Comparison of ENCODE assay signal across 8 mouse cellular contexts in genomic region chr9:58489133-58489864, GRCm38 (mm10). TPM values are rescaled to one million over a fixed set of nuclear protein-coding genes. Genes with fewer than 3 reads are reported as not detected.
DNase-seq lines count a peak whose midpoint lies in the region; ATAC-seq and TF ChIP-seq lines count a peak whose summit lies in the region.

No protein-coding gene starts in this region.

- no peak for TF ChIP-seq CTCF in ES-Bruce4 (IDR thresholded peaks at IDR 0.05; ENCODE audit: low read depth, low read length)
- no peak for TF ChIP-seq CTCF in small intestine, adult 2 months (IDR thresholded peaks at IDR 0.05; ENCODE audit: extremely low read depth, insufficient read length, insufficient replicate concordance, low read depth, low read length)

- H3K4me1 ChIP-seq in heart, embryonic 11.5 days (ENCODE audit: control insufficient read depth, insufficient read depth, low read length): peaks cover 13% of the 10 kb centered on the region
- H3K4me1 ChIP-seq in ES-Bruce4 (ENCODE audit: control insufficient read depth, insufficient read depth, low read length): peaks cover 2% of the 10 kb centered on the region
- H3K4me1 ChIP-seq in embryonic facial prominence, embryonic 13.5 days: peaks cover 40% of the 10 kb centered on the region
- H3K4me1 ChIP-seq in limb, embryonic 11.5 days (ENCODE audit: control insufficient read depth, insufficient read depth, low read length): peaks cover 23% of the 10 kb centered on the region
- peaks cover 3% of the 10 kb centered on the region; the same call in 1 of the 2 replicates for H3K4me1 ChIP-seq in small intestine, adult 2 months (ENCODE audit: control insufficient read depth, insufficient read depth, insufficient read length, low read length)

- H3K36me3 ChIP-seq in heart, embryonic 11.5 days (ENCODE audit: control insufficient read depth, insufficient read depth, low read length): no peaks in the 10 kb centered on the region
- no peaks in the 10 kb centered on the region for H3K36me3 ChIP-seq in ES-Bruce4 (ENCODE audit: control insufficient read depth, insufficient read depth, low read length, poor library complexity, severe bottlenecking)
- peaks cover 10% of the 10 kb centered on the region for H3K36me3 ChIP-seq in embryonic facial prominence, embryonic 13.5 days
- H3K36me3 ChIP-seq in limb, embryonic 11.5 days (ENCODE audit: control insufficient read depth, insufficient read depth, low read length): no peaks in the 10 kb centered on the region
- no peaks in the 10 kb centered on the region for H3K36me3 ChIP-seq in small intestine, adult 2 months (ENCODE audit: control insufficient read depth, insufficient read depth, low read length)

- H3K4me3 ChIP-seq in heart, embryonic 11.5 days (ENCODE audit: low read depth, low read length): peak overlapping the region; percentile 64
- H3K4me3 ChIP-seq in ES-Bruce4 (ENCODE audit: low read depth, low read length): peak overlapping the region; percentile 74
- peak overlapping the region; percentile 76 for H3K4me3 ChIP-seq in embryonic facial prominence, embryonic 13.5 days
- H3K4me3 ChIP-seq in limb, embryonic 11.5 days (ENCODE audit: low read depth, low read length): peak overlapping the region; percentile 65
- H3K4me3 ChIP-seq in small intestine, adult 2 months (ENCODE audit: low read depth, low read length): peak overlapping the region; percentile 53

- H3K4me2 ChIP-seq in heart, embryonic 11.5 days: peak overlapping the region; percentile 98
- H3K4me2 ChIP-seq in embryonic facial prominence, embryonic 13.5 days: peak overlapping the region; percentile 93
- peak overlapping the region; percentile 98 for H3K4me2 ChIP-seq in limb, embryonic 11.5 days (ENCODE audit: low read depth, severe bottlenecking)

- TF ChIP-seq EP300 in ES-Bruce4 (IDR thresholded peaks at IDR 0.05; ENCODE audit: insufficient read depth, low read depth, low read length): no peak

- no peak for TF ChIP-seq POLR2A in ES-Bruce4 (IDR thresholded peaks at IDR 0.05; ENCODE audit: insufficient read depth, low read length)
- TF ChIP-seq POLR2A in small intestine, adult 2 months (IDR thresholded peaks at IDR 0.05; ENCODE audit: low read depth, low read length): no peak

- peak overlapping the region; percentile 75 for H3K9ac ChIP-seq in heart, embryonic 11.5 days (ENCODE audit: low read depth, low read length)
- H3K9ac ChIP-seq in ES-Bruce4 (ENCODE audit: low read depth, poor library complexity, severe bottlenecking): peak overlapping the region; percentile 88
- peak overlapping the region; percentile 90 for H3K9ac ChIP-seq in embryonic facial prominence, embryonic 13.5 days
- H3K9ac ChIP-seq in limb, embryonic 11.5 days (ENCODE audit: low read length): peak overlapping the region; percentile 82

- DNase-seq in heart, adult 11 months: no peak
- DNase-seq in limb, embryonic 11.5 days (ENCODE audit: low spot score): peak; percentile 46
- DNase-seq in left cerebral cortex, postnatal 4 days: no peak
- DNase-seq in gastrocnemius, postnatal 4 days (ENCODE audit: low spot score in 2 of 2): no peak

- no peak for ATAC-seq in heart, embryonic 11.5 days (replicated peaks; ENCODE audit: insufficient number of reproducible peaks, low FRiP score, low TSS enrichment)
- no peak; the same call in 1 of the 2 replicates for ATAC-seq in embryonic facial prominence, embryonic 13.5 days (ENCODE audit: insufficient number of reproducible peaks, insufficient read depth, low FRiP score, low TSS enrichment, low read depth)
- 0 out of 2 replicates have a peak, but pooled peaks have one; percentile 40 for ATAC-seq in limb, embryonic 11.5 days (ENCODE audit: insufficient number of reproducible peaks, low FRiP score, low TSS enrichment, low read depth)

- H3K27me3 ChIP-seq in heart, embryonic 11.5 days (ENCODE audit: control insufficient read depth, insufficient read depth, low read length): peaks cover 47% of the 10 kb centered on the region
- H3K27me3 ChIP-seq in ES-Bruce4 (ENCODE audit: control insufficient read depth, insufficient read depth, low read length, poor library complexity, severe bottlenecking): no peaks in the 10 kb centered on the region; the same call in 1 of the 2 replicates
- H3K27me3 ChIP-seq in embryonic facial prominence, embryonic 13.5 days: peaks cover 27% of the 10 kb centered on the region
- H3K27me3 ChIP-seq in limb, embryonic 11.5 days (ENCODE audit: control insufficient read depth, insufficient read depth, low read length): peaks cover 5% of the 10 kb centered on the region; the same call in 1 of the 2 replicates
- H3K27me3 ChIP-seq in small intestine, adult 2 months (ENCODE audit: control insufficient read depth, insufficient read depth, low read length): peaks cover 36% of the 10 kb centered on the region

- 2% methylated on average over 13 of the region's 13 CpGs for WGBS in heart, embryonic 11.5 days (ENCODE audit: insufficient replicate concordance)
- WGBS in embryonic facial prominence, embryonic 13.5 days: 1% methylated on average over 13 of the region's 13 CpGs
- WGBS in limb, embryonic 11.5 days: under 1% methylated on average over 13 of the region's 13 CpGs
- WGBS in small intestine, adult 2 months: 18% methylated on average over 13 of the region's 13 CpGs

- intact Hi-C loops in left cerebral cortex, postnatal 4 days (cut with DNase I): loop anchor here (10.0 kb wide), 1 partner anchor 144 kb away; no protein-coding TSS in a partner anchor

- H3K9me3 ChIP-seq in heart, embryonic 11.5 days (replicated peaks; ENCODE audit: control insufficient read depth, low read length): no peaks in the 10 kb centered on the region
- H3K9me3 ChIP-seq in ES-Bruce4 (replicated peaks; ENCODE audit: control insufficient read depth, insufficient read depth, low read length, poor library complexity, severe bottlenecking): no peaks in the 10 kb centered on the region
- no peaks in the 10 kb centered on the region for H3K9me3 ChIP-seq in embryonic facial prominence, embryonic 13.5 days
- H3K9me3 ChIP-seq in limb, embryonic 11.5 days (ENCODE audit: control insufficient read depth, low read length): no peaks in the 10 kb centered on the region

- H3K27ac ChIP-seq in heart, embryonic 11.5 days (ENCODE audit: low read depth, low read length): no peak overlapping the region
- H3K27ac ChIP-seq in ES-Bruce4 (ENCODE audit: insufficient read depth, low read length): no peak overlapping the region
- 0 out of 2 replicates have a peak overlapping the region, but pooled peaks have one; percentile 44 for H3K27ac ChIP-seq in embryonic facial prominence, embryonic 13.5 days
- no peak overlapping the region for H3K27ac ChIP-seq in limb, embryonic 11.5 days (replicated peaks; ENCODE audit: low read depth, low read length)
- no peak overlapping the region for H3K27ac ChIP-seq in small intestine, adult 2 months (ENCODE audit: insufficient read depth, low read depth, low read length)

RNA-seq across cellular contexts. Expression of gene Insyn1, which starts 0.9 kb away (rescaled TPM):
- 0.82 and 1.6 TPM in 2 replicates for polyA plus RNA-seq in heart, embryonic 11.5 days (2014; fragmentation: Nextera tagmentation; extraction: Ambion mirVana)
- 2.2 and 3.8 TPM in 2 replicates for polyA plus RNA-seq in ES-Bruce4 (2011; ENCODE audit: insufficient read depth, insufficient read length, low read depth, missing spikeins)
- 3.6 and 5.1 TPM in 2 replicates for polyA plus RNA-seq in embryonic facial prominence, embryonic 13.5 days (2015; fragmentation: Nextera tagmentation; extraction: Ambion mirVana)
- polyA plus RNA-seq in limb, embryonic 11.5 days (2014; fragmentation: Nextera tagmentation; extraction: Ambion mirVana): 1.7 and 2.2 TPM in 2 replicates
- 1.0 and 1.1 TPM in 2 replicates for polyA plus RNA-seq in small intestine, adult 2 months (2012; rRNA removed)
- 10 to 100 TPM; 81.2 to 83.5 TPM for total RNA-seq in left cerebral cortex, postnatal 4 days (2021)
- total RNA-seq in gastrocnemius, postnatal 4 days (2021): 10 to 100 TPM; 12.0 to 12.7 TPM
